Mouse (Mus musculus) liver, postnatal 0 days (tissue): ENCODE data around the gene Ercc6. TPM values are rescaled to one million over a fixed set of nuclear protein-coding genes. Genes with fewer than 3 reads are reported as not detected.
A peak's percentile ranks its signal among the peaks of the same experiment; 100 is the strongest.

Source experiments
- ATAC-seq: fragments of 200-750 bp; cut with Nextera tagmentation; 2 replicates; pipeline ENCODE4 v1.8.0; 2017; ENCODE audit warnings: mild to moderate bottlenecking, moderate library complexity
- DNase-seq: peaks from one replicate; pipeline ENCODE4 v3.0.0-alpha.2; 2016
- H3K27ac ChIP-seq: fragments of 300-500 bp; sonication (generic); 2 replicates; pipeline ENCODE4 v1.5.1; 2014; ENCODE audit warnings: antibody characterized with exemption, moderate library complexity, mild to moderate bottlenecking, low read depth
- H3K27me3 ChIP-seq: fragments of 300-500 bp; sonication (generic); 2 replicates; pipeline ENCODE4 v1.6.1; 2014; ENCODE audit warnings: low read length, control low read depth, mixed read lengths; ENCODE audit not compliant: insufficient read depth
- H3K36me3 ChIP-seq: fragments of 300-500 bp; sonication (generic); replicated peaks from 2 replicates; pipeline ENCODE4 v1.6.1; 2014; ENCODE audit warnings: mild to moderate bottlenecking, control low read depth, low read length, moderate library complexity, mixed read lengths; ENCODE audit not compliant: insufficient read depth
- H3K4me1 ChIP-seq: fragments of 300-500 bp; sonication (generic); 2 replicates; pipeline ENCODE4 v1.6.1; 2014; ENCODE audit warnings: antibody characterized with exemption, mild to moderate bottlenecking, control low read depth; ENCODE audit not compliant: insufficient read depth
- H3K4me2 ChIP-seq: fragments of 300-500 bp; sonication (generic); 2 replicates; pipeline ENCODE4 v1.6.1; 2014; ENCODE audit warnings: low read depth, mild to moderate bottlenecking, low read length, moderate library complexity, mixed read lengths
- H3K4me3 ChIP-seq: fragments of 300-500 bp; sonication (generic); 2 replicates; pipeline ENCODE4 v1.5.1; 2014; ENCODE audit warnings: low read depth, low read length
- H3K9ac ChIP-seq: fragments of 300-500 bp; sonication (generic); replicated peaks from 2 replicates; pipeline ENCODE4 v1.6.1; 2014; ENCODE audit warnings: mild to moderate bottlenecking, moderate library complexity
- H3K9me3 ChIP-seq: fragments of 300-500 bp; sonication (generic); 2 replicates; pipeline ENCODE4 v1.6.1; 2016; ENCODE audit warnings: mild to moderate bottlenecking, control low read depth, low read length, mixed read lengths
- CTCF ChIP-seq: sonication (generic); IDR thresholded peaks from 2 replicates; pipeline ENCODE4 v1.5.1; 2016; ENCODE audit warnings: antibody characterized with exemption, low read depth
- EP300 ChIP-seq: IDR thresholded peaks from 2 replicates; pipeline ENCODE4 v1.6.1; 2016; ENCODE audit warnings: antibody characterized with exemption, low read depth, mild to moderate bottlenecking
- WGBS: fragments of 180-500 bp; shearing (Covaris S2); extraction: QIAGEN DNeasy Blood & Tissue Kit; methylation state at CpG from one replicate; pipeline ENCODE4 v1.1.7; 2014; ENCODE audit not compliant: insufficient replicate concordance; 5-methylcytosine and 5-hydroxymethylcytosine counted together
- polyA plus RNA-seq: library from polyadenylated mRNA; unstranded; fragments of >200 nt; fragmentation: Nextera tagmentation; extraction: Ambion mirVana; gene quantifications from 2 replicates; pipeline ENCODE4 v1.2.1, GENCODE M21; 2015

Ercc6 gene
- 5.3 and 5.4 TPM in 2 replicates for polyA plus RNA-seq

- H3K4me2 ChIP-seq = peak within 1 kb of the TSS; percentile 89
- TF ChIP-seq EP300 (no peak), CTCF (peak; percentile 30; the same call in 1 of the 2 replicates)
- DNase-seq (peak; percentile 95), ATAC-seq (peak; percentile 98)
- WGBS = under 1% methylated on average over 62 of the region's 62 CpGs
- peak within 1 kb of the TSS; percentile 76 for H3K4me3 ChIP-seq
- peaks cover 15% of the 10 kb centered on the region for H3K36me3 ChIP-seq
- H3K9ac ChIP-seq = peak within 1 kb of the TSS; percentile 65
- no peaks in the 10 kb centered on the region for H3K27me3 ChIP-seq
- H3K9me3 ChIP-seq = no peaks in the 10 kb centered on the region
- H3K4me1 ChIP-seq = peaks cover 18% of the 10 kb centered on the region
- peak within 1 kb of the TSS; percentile 49 for H3K27ac ChIP-seq
These were observed at the start of gene Ercc6 for GRCm38 (mm10) chr14:32513336-32514032. Gene Ercc6, plus strand, starts transcription at chr14:32513521.

DNA sequence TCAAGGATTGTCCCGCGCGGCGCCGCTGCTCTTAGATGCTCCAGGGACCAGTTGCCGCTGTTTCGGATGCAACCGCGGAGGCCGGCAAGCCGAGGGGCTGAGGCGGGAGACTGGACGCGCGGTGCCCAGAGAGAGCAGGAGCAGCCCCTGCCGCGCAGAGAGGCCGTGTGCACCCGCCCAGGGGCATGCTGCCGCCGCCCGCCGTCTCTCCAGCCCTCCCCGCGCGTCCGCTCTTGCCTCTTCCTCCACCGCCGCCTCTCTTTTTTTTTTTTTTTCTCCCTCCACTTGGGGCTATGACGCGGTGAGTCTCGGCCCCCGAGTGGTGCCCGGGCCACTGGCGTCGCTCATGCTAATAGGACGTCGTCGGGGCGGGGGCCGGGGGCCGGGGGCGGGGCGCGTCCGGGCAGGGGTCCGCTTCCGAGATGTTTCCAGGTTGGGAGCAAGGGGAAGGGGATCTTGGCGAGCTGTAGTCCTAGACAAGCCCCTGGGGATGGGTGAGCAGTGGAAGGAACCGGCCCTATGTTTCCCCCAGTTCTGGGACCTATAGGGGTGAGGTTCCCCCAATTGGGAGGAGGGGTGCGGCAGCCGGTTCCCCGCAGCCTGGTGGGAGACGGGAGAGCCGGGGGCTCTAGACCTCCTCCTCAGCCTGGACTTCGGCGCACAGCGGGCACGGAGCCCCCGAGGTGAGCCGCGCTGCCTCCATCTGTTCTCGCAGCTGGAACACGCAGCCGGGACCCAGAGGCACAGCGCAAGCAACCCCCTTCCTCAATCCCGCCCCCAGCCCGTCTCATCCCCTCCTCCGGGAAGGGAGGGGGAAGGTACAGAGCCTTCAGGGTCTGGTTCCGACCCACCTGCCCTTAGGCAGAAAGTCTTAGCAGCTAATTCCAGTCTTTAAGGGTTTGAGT is 48.5 kb upstream of the Ercc6 start, which contains the start of gene Slc18a3:
Slc18a3 (minus strand) TSS at position 250 of the 905 bp plus-strand sequence.
- H3K4me3 ChIP-seq = no peak within 1 kb of the TSS
- WGBS = 3% methylated on average over 66 of the region's 70 CpGs
- DNase-seq = no peak

GRCm38 (mm10) chr14:32465506-32465870 is 47.8 kb upstream of the Ercc6 start:
- no peak for ATAC-seq
- WGBS = under 1% methylated on average over 7 of the region's 11 CpGs
- H3K27ac ChIP-seq = no peak overlapping the region
- no peak overlapping the region for H3K4me2 ChIP-seq
- peaks cover 69% of the 10 kb centered on the region for H3K27me3 ChIP-seq
- no peak overlapping the region for H3K9ac ChIP-seq
- no peaks in the 10 kb centered on the region for H3K9me3 ChIP-seq
- H3K4me1 ChIP-seq = no peaks in the 10 kb centered on the region
- no peak for TF ChIP-seq EP300
- H3K36me3 ChIP-seq = no peaks in the 10 kb centered on the region
- no peak overlapping the region for H3K4me3 ChIP-seq
- DNase-seq = no peak

More for the DNA sequence above, 48.5 kb upstream of the Ercc6 start, which contains the start of gene Slc18a3:
- Histone ChIP-seq H3K9ac (no peak within 1 kb of the TSS), H3K27me3 (peaks cover 75% of the 10 kb centered on the region), H3K4me2 (no peak within 1 kb of the TSS), H3K27ac (no peak within 1 kb of the TSS), H3K36me3 (no peaks in the 10 kb centered on the region), H3K9me3 (no peaks in the 10 kb centered on the region), H3K4me1 (no peaks in the 10 kb centered on the region)
- no peak for TF ChIP-seq EP300
- TF ChIP-seq CTCF = no peak
- ATAC-seq = no peak

DNA sequence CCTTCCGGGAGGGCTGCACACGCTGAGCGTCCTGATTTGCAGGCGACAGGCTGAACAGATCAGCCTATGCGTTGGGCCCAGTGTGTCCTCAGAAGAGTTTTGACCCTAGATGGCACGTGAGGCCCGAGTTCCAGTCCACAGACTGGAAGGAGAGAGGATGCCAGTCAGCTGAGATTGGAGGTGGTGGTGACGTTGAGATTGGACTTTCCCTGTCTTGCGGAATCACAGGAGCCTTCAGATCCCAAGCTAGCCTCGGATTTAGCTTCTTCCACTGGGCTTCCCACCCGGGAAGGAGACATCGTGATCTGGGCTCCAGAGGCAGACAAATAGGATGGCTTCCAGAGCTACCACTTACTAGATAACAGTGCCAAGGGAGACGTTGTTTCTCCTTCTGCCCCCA is 47.4 kb upstream of the Ercc6 start, which contains the start of gene Chat:
Chat (minus strand) TSS at position 101 of the 400 bp plus-strand sequence.
- TF ChIP-seq CTCF (no peak), EP300 (no peak)
- Histone ChIP-seq H3K9me3 (no peaks in the 10 kb centered on the region), H3K27me3 (peaks cover 65% of the 10 kb centered on the region), H3K4me3 (no peak within 1 kb of the TSS), H3K4me1 (no peaks in the 10 kb centered on the region), H3K4me2 (no peak within 1 kb of the TSS), H3K27ac (no peak within 1 kb of the TSS), H3K9ac (no peak within 1 kb of the TSS), H3K36me3 (no peaks in the 10 kb centered on the region)
- ATAC-seq = no peak
- 15% methylated on average over 13 of the region's 13 CpGs for WGBS
- no peak for DNase-seq

DNA sequence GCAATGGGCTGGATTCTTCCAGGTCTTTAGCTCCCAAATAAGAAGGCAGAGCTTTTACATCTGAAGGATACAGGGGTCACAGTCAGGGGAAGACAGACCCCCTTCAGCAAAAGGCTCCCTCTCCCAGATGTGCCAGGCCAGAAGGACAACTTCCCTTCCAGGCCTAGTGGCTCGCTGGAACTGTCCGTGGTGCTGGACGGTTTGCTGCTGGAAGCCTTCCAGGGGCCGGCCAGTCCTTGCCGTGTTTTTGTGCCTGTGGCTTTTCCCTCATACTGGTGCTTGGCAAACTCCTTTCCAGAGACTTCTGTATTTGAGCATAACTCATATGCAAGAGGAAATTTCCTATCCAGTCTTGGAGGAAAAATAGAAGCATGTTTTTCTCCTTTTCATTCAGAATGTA is 45.7 kb upstream of the Ercc6 start:
- DNase-seq = peak; percentile 66
- no peaks in the 10 kb centered on the region for H3K9me3 ChIP-seq
- H3K9ac ChIP-seq = no peak overlapping the region
- H3K27ac ChIP-seq = no peak overlapping the region
- peaks cover 51% of the 10 kb centered on the region for H3K27me3 ChIP-seq
- no peak overlapping the region for H3K4me2 ChIP-seq
- H3K36me3 ChIP-seq = no peaks in the 10 kb centered on the region
- no peaks in the 10 kb centered on the region for H3K4me1 ChIP-seq
- H3K4me3 ChIP-seq = no peak overlapping the region
- TF ChIP-seq CTCF = no peak
- no peak for TF ChIP-seq EP300
- no peak for ATAC-seq
- WGBS = 6% methylated on average over 5 of the region's 5 CpGs

DNA sequence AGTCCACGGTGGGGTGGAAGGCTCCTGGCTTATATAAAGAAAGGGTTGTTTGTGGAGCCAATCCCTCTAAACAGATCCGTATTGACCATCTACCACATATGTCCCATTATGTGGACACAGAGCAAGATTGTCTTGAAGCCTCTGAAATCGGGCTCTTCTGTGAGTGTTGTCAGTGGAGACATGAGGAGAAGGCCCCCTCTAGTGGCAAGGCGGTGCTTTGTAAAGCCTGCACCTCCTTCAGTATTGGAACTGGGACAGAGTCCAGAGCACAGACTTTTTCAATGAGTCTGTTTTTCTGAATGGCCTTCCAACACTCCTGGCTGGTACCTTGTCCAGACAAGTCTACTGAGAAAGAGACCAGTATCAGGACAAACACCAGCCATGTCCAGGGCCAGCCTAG is 40.3 kb upstream of the Ercc6 start:
- ATAC-seq (no peak), DNase-seq (peak; percentile 51)
- Histone ChIP-seq H3K27me3 (0 out of 2 replicates have a peak, but pooled peaks cover 3% of the 10 kb centered on the region), H3K4me1 (0 out of 2 replicates have a peak, but pooled peaks cover 2% of the 10 kb centered on the region), H3K4me2 (no peak overlapping the region), H3K4me3 (no peak overlapping the region), H3K36me3 (no peaks in the 10 kb centered on the region), H3K27ac (no peak overlapping the region), H3K9ac (no peak overlapping the region), H3K9me3 (no peaks in the 10 kb centered on the region)
- 14% methylated on average over 4 of the region's 4 CpGs for WGBS
- TF ChIP-seq CTCF (peak; percentile 70), EP300 (no peak)
